Mouse (Mus musculus) R1 (cell line): ENCODE measurements at regions not wholly inside any gene's neighbourhood (a gene's known extent, or its start where the extent isn't known, plus 50 kb on each side); places are given as distances from the start of the nearest gene placed in this dataset.
"Not testable (repeated sequence)": the region's sequence is repeated elsewhere in the genome, so short reads cannot be mapped to it uniquely, and the experiment has no call there.

Experiments
- DNase-seq: peaks from one replicate; pipeline ENCODE4 v3.0.0-alpha.2; 2018; ENCODE audit warnings: low read depth, low spot score

DNA sequence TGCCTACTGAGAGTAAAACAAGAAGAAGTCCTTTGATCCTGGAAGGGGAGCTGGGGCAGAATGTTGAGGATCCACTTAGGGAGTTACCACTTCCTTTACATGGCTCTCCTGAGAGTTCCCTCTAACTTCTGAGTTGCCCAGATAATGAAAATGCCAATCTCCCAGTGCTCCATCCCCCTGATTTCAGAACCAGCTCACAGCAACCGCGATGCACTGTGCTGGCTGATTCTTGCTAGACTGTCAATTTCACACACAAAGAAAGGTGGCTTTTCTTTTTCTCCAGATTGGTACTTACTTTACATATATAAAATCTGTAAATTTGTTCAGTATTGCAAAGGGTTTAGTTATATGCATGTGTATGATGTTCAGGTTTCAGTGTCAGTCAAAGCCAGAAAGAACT is 1248.1 kb upstream of the Adam24 start:
- no peak for DNase-seq

GRCm38 (mm10) chr8:39427402-39427801 is 1247.5 kb upstream of the Adam24 start:
- DNase-seq = no peak

GRCm38 (mm10) chr8:39440550-39441333 is 1234.1 kb upstream of the Adam24 start:
- no peak for DNase-seq

GRCm38 (mm10) chr8:39491139-39491538 is 1183.7 kb upstream of the Adam24 start:
- not testable (repeated sequence) for DNase-seq

- peak; percentile 5 for DNase-seq
These were observed 1174.5 kb upstream of the Adam24 start for GRCm38 (mm10) chr8:39500419-39500818.

GRCm38 (mm10) chr8:39504261-39504660 is 1170.6 kb upstream of the Adam24 start:
- no peak for DNase-seq

DNA sequence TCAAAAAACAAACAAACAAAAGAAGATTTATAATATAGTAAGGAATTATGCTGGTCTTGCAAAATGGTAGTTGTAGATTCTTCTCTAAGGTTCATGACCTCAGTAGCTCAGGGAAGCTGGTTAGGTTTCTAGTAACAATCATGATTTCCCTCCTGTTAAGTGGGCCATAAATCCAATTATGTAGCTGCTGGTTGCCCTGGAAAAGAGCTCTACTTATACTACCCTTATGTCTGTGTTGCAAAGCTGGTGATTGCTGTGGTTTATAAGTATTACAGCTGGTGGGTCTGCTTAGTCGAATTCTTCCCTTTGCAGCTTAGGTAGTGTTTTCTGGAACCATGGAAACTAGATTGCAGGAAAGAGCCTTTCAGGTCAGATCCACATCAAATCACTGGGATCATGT is 1161.9 kb upstream of the Adam24 start:
- DNase-seq = no peak
